Comparison of ENCODE assay signal across 24 mouse cellular contexts in genomic region chr19:46669802-46670201, GRCm38 (mm10). TPM values are rescaled to one million over a fixed set of nuclear protein-coding genes. Genes with fewer than 3 reads are reported as not detected.
A peak's percentile ranks its signal among the peaks of the same experiment; 100 is the strongest.
DNase-seq lines count a peak whose midpoint lies in the region; ATAC-seq lines count a peak whose summit lies in the region.
"Had no signal": no experiment of that assay in that cellular context is flagged by ENCODE, and none has a peak within 500 bp of the region (broad histone marks: within the 10 kb centered on the region; RNA-seq: fewer than 3 reads in every experiment).

No protein-coding gene starts in this region.

- peaks cover 8% of the 10 kb centered on the region for H3K4me1 ChIP-seq in heart, embryonic 11.5 days (ENCODE audit: control insufficient read depth, insufficient read depth, low read length)
- H3K4me1 ChIP-seq in liver, embryonic 11.5 days (replicated peaks; ENCODE audit: control insufficient read depth, insufficient read depth, low read length): peaks cover 20% of the 10 kb centered on the region
- H3K4me1 ChIP-seq in midbrain, embryonic 14.5 days (ENCODE audit: control insufficient read depth, insufficient read depth, low read length): peaks cover 8% of the 10 kb centered on the region; the same call in 1 of the 2 replicates

- H3K9me3 ChIP-seq in heart, embryonic 11.5 days (replicated peaks; ENCODE audit: control insufficient read depth, low read length): no peaks in the 10 kb centered on the region
- H3K9me3 ChIP-seq in liver, embryonic 11.5 days (ENCODE audit: control insufficient read depth, low read length): no peaks in the 10 kb centered on the region
- no peaks in the 10 kb centered on the region for H3K9me3 ChIP-seq in midbrain, embryonic 14.5 days (ENCODE audit: control insufficient read depth, low read length)
- H3K9me3 ChIP-seq: embryonic facial prominence, embryonic 13.5 days; forebrain, embryonic 12.5 days; hindbrain, embryonic 13.5 days had no signal

- no peak for ATAC-seq in heart, embryonic 11.5 days (replicated peaks; ENCODE audit: insufficient number of reproducible peaks, low FRiP score, low TSS enrichment)
- ATAC-seq in liver, embryonic 11.5 days (replicated peaks; ENCODE audit: low FRiP score): no peak
- peak; percentile 38 for ATAC-seq in megakaryocyte progenitor cell, adult 5-6 weeks (replicated peaks; ENCODE audit: poor library complexity)
- no peak for ATAC-seq in midbrain, embryonic 14.5 days (ENCODE audit: low FRiP score, low TSS enrichment)
- ATAC-seq: forebrain, embryonic 16.5 days; hindbrain, postnatal 0 days had no signal

- intact Hi-C loops in heart, postnatal 10 days (cut with DNase I): loop anchor here (1.0 to 10.0 kb wide), 3 partner anchors 70 to 325 kb away; no protein-coding TSS in a partner anchor

- H3K4me2 ChIP-seq in heart, embryonic 11.5 days: peak overlapping the region; percentile 19
- peak overlapping the region; percentile 2 for H3K4me2 ChIP-seq in liver, embryonic 11.5 days
- no peak overlapping the region for H3K4me2 ChIP-seq in midbrain, embryonic 14.5 days (ENCODE audit: low read length)
- H3K4me2 ChIP-seq: embryonic facial prominence, embryonic 13.5 days; forebrain, embryonic 12.5 days; hindbrain, embryonic 13.5 days had no signal

- no peak overlapping the region for H3K27ac ChIP-seq in heart, embryonic 11.5 days (ENCODE audit: low read depth, low read length)
- H3K27ac ChIP-seq in liver, embryonic 11.5 days (ENCODE audit: low read depth, low read length): no peak overlapping the region
- no peak overlapping the region for H3K27ac ChIP-seq in midbrain, embryonic 14.5 days (replicated peaks; ENCODE audit: low read depth, low read length)
- H3K27ac ChIP-seq: embryonic facial prominence, embryonic 13.5 days; forebrain, embryonic 12.5 days; heart, adult 2 months; hindbrain, embryonic 13.5 days; hindbrain, postnatal 0 days had no signal

- peaks cover 12% of the 10 kb centered on the region; the same call in 1 of the 2 replicates for H3K27me3 ChIP-seq in heart, embryonic 11.5 days (ENCODE audit: control insufficient read depth, insufficient read depth, low read length)
- H3K27me3 ChIP-seq in liver, embryonic 11.5 days (replicated peaks; ENCODE audit: control insufficient read depth, insufficient read depth, low read length): no peaks in the 10 kb centered on the region; the same call in 1 of the 2 replicates
- no peaks in the 10 kb centered on the region for H3K27me3 ChIP-seq in midbrain, embryonic 14.5 days (ENCODE audit: control insufficient read depth, insufficient read depth, low read length)
- H3K27me3 ChIP-seq: CH12.LX; forebrain, embryonic 12.5 days had no signal

- H3K4me3 ChIP-seq in heart, embryonic 11.5 days (ENCODE audit: low read depth, low read length): no peak overlapping the region
- no peak overlapping the region for H3K4me3 ChIP-seq in liver, embryonic 11.5 days (ENCODE audit: low read depth, low read length)
- no peak overlapping the region for H3K4me3 ChIP-seq in midbrain, embryonic 14.5 days (replicated peaks; ENCODE audit: low read depth, low read length)
- H3K4me3 ChIP-seq: embryonic facial prominence, embryonic 13.5 days; forebrain, embryonic 12.5 days; heart, adult 2 months; hindbrain, embryonic 13.5 days had no signal

- DNase-seq in heart, postnatal 10 days: no peak
- peak; percentile 39 for DNase-seq in 416B (ENCODE audit: low read depth)
- DNase-seq in liver, embryonic 11.5 days (ENCODE audit: low spot score): no peak
- no peak for DNase-seq in Muller cell, postnatal 12 days (ENCODE audit: inconsistent ontology term)
- DNase-seq in midbrain, embryonic 14.5 days: no peak
- DNase-seq: adrenal gland, postnatal 10 days; cerebellum, adult 11 months; cerebellum, adult 8-10 months; cerebellum, postnatal 14 days; gastrocnemius, postnatal 10 days; heart, adult 2 months; heart, postnatal 14 days had no signal

- no peak overlapping the region for H3K9ac ChIP-seq in heart, embryonic 11.5 days (ENCODE audit: low read depth, low read length)
- no peak overlapping the region for H3K9ac ChIP-seq in liver, embryonic 11.5 days (ENCODE audit: low read depth, low read length)
- no peak overlapping the region for H3K9ac ChIP-seq in midbrain, embryonic 14.5 days (replicated peaks; ENCODE audit: low read length)
- H3K9ac ChIP-seq: embryonic facial prominence, embryonic 13.5 days; forebrain, embryonic 12.5 days; hindbrain, embryonic 13.5 days had no signal

- H3K36me3 ChIP-seq in heart, embryonic 11.5 days (ENCODE audit: control insufficient read depth, insufficient read depth, low read length): no peaks in the 10 kb centered on the region
- no peaks in the 10 kb centered on the region for H3K36me3 ChIP-seq in liver, embryonic 11.5 days (ENCODE audit: control insufficient read depth, insufficient read depth, low read length)
- H3K36me3 ChIP-seq in midbrain, embryonic 14.5 days (ENCODE audit: control insufficient read depth, insufficient read depth, low read length): no peaks in the 10 kb centered on the region
- H3K36me3 ChIP-seq: embryonic facial prominence, embryonic 13.5 days; forebrain, embryonic 12.5 days; hindbrain, embryonic 13.5 days had no signal

- WGBS in heart, embryonic 11.5 days (ENCODE audit: insufficient replicate concordance): 31% methylated on average over 5 of the region's 5 CpGs
- 31% methylated on average over 5 of the region's 5 CpGs for WGBS in liver, embryonic 11.5 days
- WGBS in midbrain, embryonic 14.5 days: 86% methylated on average over 5 of the region's 5 CpGs

RNA-seq across cellular contexts. Expression of gene Cyp17a1, which starts 3.2 kb away (rescaled TPM):
- 0.97 and 1.1 TPM in 2 replicates for polyA plus RNA-seq in heart, embryonic 11.5 days (2014; fragmentation: Nextera tagmentation; extraction: Ambion mirVana)
- not detected for total RNA-seq in heart, postnatal 10 days (2021)
- polyA plus RNA-seq in liver, embryonic 11.5 days (2014; fragmentation: Nextera tagmentation; extraction: Ambion mirVana): 0.27 and 0.30 TPM in 2 replicates
- total RNA-seq in megakaryocyte progenitor cell, adult 5-6 weeks (2015): not detected in 2 replicates
- total RNA-seq in megakaryocyte progenitor cell, adult 5-6 weeks (2017): not detected in 2 replicates
- not detected in 2 replicates for polyA plus RNA-seq in midbrain, embryonic 14.5 days (2014; fragmentation: Nextera tagmentation; extraction: Ambion mirVana)
- total RNA-seq: CH12.LX; gastrocnemius, postnatal 10 days; gastrocnemius, postnatal 4 days; heart, adult 2 months; heart, postnatal 14 days; hematopoietic stem cell, adult 5-6 weeks; hindbrain, postnatal 0 days had no signal
- polyA plus RNA-seq: brain, embryonic 14.5 days; embryonic facial prominence, embryonic 13.5 days; forebrain, embryonic 12.5 days; frontal cortex, adult 2 months; hindbrain, embryonic 13.5 days; hindbrain, postnatal 0 days had no signal

RNA-seq across cellular contexts. Expression of gene Borcs7, which starts 19.9 kb away (rescaled TPM):
- polyA plus RNA-seq in heart, embryonic 11.5 days (2014; fragmentation: Nextera tagmentation; extraction: Ambion mirVana): 14.7 and 16.5 TPM in 2 replicates
- total RNA-seq in heart, postnatal 10 days (2021): 10 to 100 TPM; 11.7 to 13.6 TPM
- polyA plus RNA-seq in liver, embryonic 11.5 days (2014; fragmentation: Nextera tagmentation; extraction: Ambion mirVana): 9.9 and 13.8 TPM in 2 replicates
- total RNA-seq in megakaryocyte progenitor cell, adult 5-6 weeks (2015): 14.1 TPM in 2 replicates
- total RNA-seq in megakaryocyte progenitor cell, adult 5-6 weeks (2017): 4.6 and 6.5 TPM in 2 replicates
- 21.6 and 23.3 TPM in 2 replicates for polyA plus RNA-seq in midbrain, embryonic 14.5 days (2014; fragmentation: Nextera tagmentation; extraction: Ambion mirVana)

RNA-seq across cellular contexts. Expression of gene As3mt, which starts 37.5 kb away (rescaled TPM):
- polyA plus RNA-seq in heart, embryonic 11.5 days (2014; fragmentation: Nextera tagmentation; extraction: Ambion mirVana): 47.6 and 54.2 TPM in 2 replicates
- total RNA-seq in heart, postnatal 10 days (2021): 10 to 100 TPM; 61.4 to 69.0 TPM
- polyA plus RNA-seq in liver, embryonic 11.5 days (2014; fragmentation: Nextera tagmentation; extraction: Ambion mirVana): 26.0 and 29.3 TPM in 2 replicates
- 31.2 and 43.3 TPM in 2 replicates for total RNA-seq in megakaryocyte progenitor cell, adult 5-6 weeks (2015)
- 54.4 and 65.8 TPM in 2 replicates for total RNA-seq in megakaryocyte progenitor cell, adult 5-6 weeks (2017)
- polyA plus RNA-seq in midbrain, embryonic 14.5 days (2014; fragmentation: Nextera tagmentation; extraction: Ambion mirVana): 38.8 and 42.5 TPM in 2 replicates
